Mouse (Mus musculus) heart, postnatal 0 days (tissue): Measurements from ENCODE around the gene Btnl6. TPM values are rescaled to one million over a fixed set of nuclear protein-coding genes. Genes with fewer than 3 reads are reported as not detected.
"Not testable (repeated sequence)": the region's sequence is repeated elsewhere in the genome, so short reads cannot be mapped to it uniquely, and the experiment has no call there.

ENCODE experiments used
- ATAC-seq: fragments of 200-750 bp; cut with Nextera tagmentation; 2 replicates; pipeline ENCODE4 v1.8.0; 2017; ENCODE audit warnings: low read depth, moderate number of reproducible peaks, moderate library complexity; ENCODE audit not compliant: insufficient read depth
- DNase-seq: peaks from one replicate; pipeline ENCODE4 v3.0.0-alpha.2; 2016; ENCODE audit warnings: low spot score
- H3K27ac ChIP-seq: fragments of 300-500 bp; sonication (generic); 2 replicates; pipeline ENCODE4 v1.5.1; 2014; ENCODE audit warnings: low read depth, mild to moderate bottlenecking
- H3K27me3 ChIP-seq: fragments of 300-500 bp; sonication (generic); 2 replicates; pipeline ENCODE4 v1.6.1; 2014; ENCODE audit warnings: low read length, mixed read lengths; ENCODE audit not compliant: control insufficient read depth, insufficient read depth
- H3K36me3 ChIP-seq: fragments of 300-500 bp; sonication (generic); replicated peaks from 2 replicates; pipeline ENCODE4 v1.6.1; 2014; ENCODE audit warnings: low read length, mixed read lengths; ENCODE audit not compliant: control insufficient read depth, insufficient read depth
- H3K4me1 ChIP-seq: fragments of 300-500 bp; sonication (generic); 2 replicates; pipeline ENCODE4 v1.6.1; 2014; ENCODE audit warnings: antibody characterized with exemption; ENCODE audit not compliant: control insufficient read depth, insufficient read depth
- H3K4me2 ChIP-seq: fragments of 300-500 bp; sonication (generic); 2 replicates; pipeline ENCODE4 v1.6.1; 2014; ENCODE audit warnings: low read depth, mild to moderate bottlenecking, low read length, moderate library complexity
- H3K4me3 ChIP-seq: fragments of 300-500 bp; sonication (generic); 2 replicates; pipeline ENCODE4 v1.5.1; 2014; ENCODE audit warnings: low read depth, low read length
- H3K9ac ChIP-seq: fragments of 300-500 bp; sonication (generic); replicated peaks from 2 replicates; pipeline ENCODE4 v1.6.1; 2014; ENCODE audit warnings: low read depth, low read length, mixed read lengths
- H3K9me3 ChIP-seq: fragments of 300-500 bp; sonication (generic); replicated peaks from 2 replicates; pipeline ENCODE4 v1.6.1; 2016; ENCODE audit warnings: low read length; ENCODE audit not compliant: control insufficient read depth
- CTCF ChIP-seq: IDR thresholded peaks from 2 replicates; pipeline ENCODE4 v1.5.1; 2016; ENCODE audit warnings: antibody characterized with exemption, control low read depth, low read depth
- EP300 ChIP-seq: IDR thresholded peaks from 2 replicates; pipeline ENCODE4 v1.6.1; 2016; ENCODE audit warnings: antibody characterized with exemption, low read depth
- WGBS: fragments of 180-500 bp; shearing (Covaris S2); extraction: QIAGEN DNeasy Blood & Tissue Kit; methylation state at CpG from one replicate; pipeline ENCODE4 v1.1.7; 2014; 5-methylcytosine and 5-hydroxymethylcytosine counted together
- polyA plus RNA-seq: library from polyadenylated mRNA; unstranded; fragments of >200 nt; fragmentation: Nextera tagmentation; extraction: Ambion mirVana; gene quantifications from 2 replicates; pipeline ENCODE4 v1.2.1, GENCODE M21; 2015
- total RNA-seq: library from RNA; depleted of rRNA; stranded (reverse); fragments of >200 nt; gene quantifications from 2 replicates; pipeline ENCODE4 v1.2.3, GENCODE M21; 2014; ENCODE audit warnings: low replicate concordance

The Btnl6 gene
- total and polyA plus RNA-seq, 2 experiments from 2014 or later: not detected

DNA sequence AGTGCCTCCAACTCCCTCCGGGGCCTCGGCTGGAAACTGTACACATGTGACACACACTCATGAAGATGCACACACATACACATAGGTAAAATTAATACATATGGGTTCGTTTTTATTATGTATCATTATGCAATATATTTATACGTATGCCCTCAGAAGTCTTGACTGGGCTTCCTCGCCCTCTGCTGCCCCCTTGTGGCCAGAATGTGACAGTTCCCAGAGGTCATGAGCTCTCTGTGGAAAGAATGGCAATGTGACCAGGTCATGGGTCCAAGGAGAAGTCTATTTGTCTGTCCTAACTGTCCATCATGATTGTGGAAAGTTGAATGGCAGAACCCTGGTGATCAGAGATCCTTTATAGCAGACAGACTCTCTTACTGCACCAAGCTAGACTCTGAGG lies 38.3 kb upstream of the Btnl6 start:
- DNase-seq (peak; percentile 54), ATAC-seq (no peak)
- WGBS: 17% methylated on average over 5 of the region's 5 CpGs
- no peak overlapping the region for H3K9ac ChIP-seq
- H3K9me3 ChIP-seq: no peaks in the 10 kb centered on the region
- no peak overlapping the region for H3K4me2 ChIP-seq
- H3K36me3 ChIP-seq: no peaks in the 10 kb centered on the region
- no peak overlapping the region for H3K4me3 ChIP-seq
- H3K27me3 ChIP-seq: no peaks in the 10 kb centered on the region
- H3K4me1 ChIP-seq: no peaks in the 10 kb centered on the region
- TF ChIP-seq CTCF: peak; percentile 96
- no peak for TF ChIP-seq EP300
- H3K27ac ChIP-seq: no peak overlapping the region

DNA sequence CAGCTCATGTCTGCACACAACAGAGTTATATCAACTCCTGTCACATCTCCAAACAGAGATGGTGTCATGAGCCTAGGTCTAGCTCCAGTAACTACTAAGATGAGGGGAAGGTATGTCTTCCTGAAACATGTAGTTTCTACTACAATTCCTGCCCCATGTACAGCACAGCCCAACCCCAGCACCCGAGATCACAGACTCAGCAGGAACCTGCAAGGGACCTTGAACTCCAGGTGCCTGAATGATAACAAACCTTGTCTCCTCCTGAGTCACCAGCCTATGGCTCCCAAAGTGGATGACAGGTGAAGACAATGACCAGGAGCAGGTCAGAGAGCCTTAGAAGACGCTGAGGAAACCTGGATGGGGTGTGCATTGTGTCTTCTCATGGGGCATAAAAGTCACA lies 32.7 kb upstream of the Btnl6 start:
- Histone ChIP-seq H3K4me3 (no peak overlapping the region), H3K27ac (no peak overlapping the region), H3K9ac (no peak overlapping the region), H3K9me3 (no peaks in the 10 kb centered on the region), H3K36me3 (no peaks in the 10 kb centered on the region), H3K4me2 (no peak overlapping the region), H3K4me1 (no peaks in the 10 kb centered on the region), H3K27me3 (no peaks in the 10 kb centered on the region)
- ATAC-seq (no peak), DNase-seq (no peak)
- 49% methylated on average over 2 of the region's 2 CpGs for WGBS
- no peak for TF ChIP-seq EP300
- TF ChIP-seq CTCF: no peak

DNA sequence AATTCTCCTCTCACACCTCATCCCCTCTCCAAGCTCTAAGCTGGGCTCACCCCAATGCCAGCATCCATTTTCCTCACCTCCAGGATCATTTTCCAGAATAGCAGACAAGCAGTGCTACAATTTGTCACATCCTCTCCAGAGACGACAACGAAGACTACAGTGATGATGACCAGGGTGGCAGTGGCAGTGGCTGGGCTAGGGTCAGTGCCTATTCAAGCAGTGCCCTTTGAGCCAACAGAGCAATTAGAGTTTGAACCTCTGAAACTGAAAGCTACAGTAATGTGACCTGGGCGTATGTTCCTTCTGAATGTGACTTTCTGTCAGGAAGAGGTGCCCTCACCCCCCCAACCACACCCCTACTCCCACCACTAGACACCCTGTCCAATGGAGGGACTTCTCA lies 32.0 kb upstream of the Btnl6 start:
- no peak for DNase-seq
- WGBS: 81% methylated on average over 3 of the region's 3 CpGs
- Histone ChIP-seq H3K36me3 (no peaks in the 10 kb centered on the region), H3K4me2 (no peak overlapping the region), H3K4me3 (no peak overlapping the region), H3K27ac (no peak overlapping the region), H3K9me3 (no peaks in the 10 kb centered on the region), H3K27me3 (no peaks in the 10 kb centered on the region), H3K4me1 (no peaks in the 10 kb centered on the region), H3K9ac (no peak overlapping the region)
- TF ChIP-seq EP300: no peak
- no peak for TF ChIP-seq CTCF
- ATAC-seq: no peak

DNA sequence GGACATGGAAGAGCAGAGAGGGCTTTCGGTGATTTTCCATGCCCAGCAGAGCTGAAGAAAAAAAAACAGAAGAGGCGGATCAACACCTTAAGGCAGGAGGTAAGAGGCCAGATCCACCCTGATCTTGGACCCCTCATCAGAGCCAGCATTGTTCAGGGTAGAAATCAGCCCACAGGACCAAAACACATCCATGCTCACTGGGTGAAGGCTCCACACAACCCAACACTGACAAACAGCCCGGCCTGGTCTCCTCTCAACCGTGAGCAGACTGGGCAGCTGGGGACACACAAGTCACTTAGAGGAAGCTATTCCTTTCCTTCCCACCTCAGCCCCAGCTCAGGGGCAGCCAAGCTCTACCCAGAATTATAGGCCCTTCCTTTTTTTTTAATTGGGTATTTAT lies 30.4 kb upstream of the Btnl6 start:
- DNase-seq: no peak
- Histone ChIP-seq H3K9me3 (no peaks in the 10 kb centered on the region), H3K4me2 (no peak overlapping the region), H3K9ac (no peak overlapping the region), H3K4me1 (no peaks in the 10 kb centered on the region), H3K4me3 (no peak overlapping the region), H3K27me3 (no peaks in the 10 kb centered on the region), H3K27ac (no peak overlapping the region), H3K36me3 (no peaks in the 10 kb centered on the region)
- TF ChIP-seq CTCF: no peak
- no peak for TF ChIP-seq EP300
- WGBS: 69% methylated on average over 4 of the region's 4 CpGs
- ATAC-seq: no peak

DNA sequence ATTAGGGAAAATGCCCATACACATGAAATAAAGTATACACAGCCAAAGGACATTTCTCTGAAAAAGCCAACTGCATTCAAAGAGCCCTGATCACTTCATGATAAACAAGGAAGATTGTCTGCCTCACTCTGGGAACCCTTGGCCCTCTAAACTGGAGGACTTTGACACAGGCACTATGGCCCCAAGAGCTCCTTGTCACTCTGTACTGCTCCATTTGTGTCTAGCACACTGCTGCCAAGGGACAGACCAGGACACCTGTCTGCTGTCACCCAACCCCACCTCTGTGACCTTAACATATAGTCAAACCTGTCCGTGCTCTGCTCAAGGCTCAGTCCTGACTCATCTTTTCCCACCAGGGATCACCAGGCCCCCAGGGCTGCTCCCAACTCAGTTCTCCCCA lies 29.6 kb upstream of the Btnl6 start:
- Histone ChIP-seq H3K27ac (no peak overlapping the region), H3K36me3 (no peaks in the 10 kb centered on the region), H3K9ac (no peak overlapping the region), H3K27me3 (no peaks in the 10 kb centered on the region), H3K9me3 (no peaks in the 10 kb centered on the region), H3K4me2 (no peak overlapping the region), H3K4me1 (no peaks in the 10 kb centered on the region), H3K4me3 (no peak overlapping the region)
- TF ChIP-seq CTCF (no peak), EP300 (no peak)
- DNase-seq: no peak
- ATAC-seq: no peak
- WGBS: 81% methylated on average over 1 of the region's 1 CpGs

DNA sequence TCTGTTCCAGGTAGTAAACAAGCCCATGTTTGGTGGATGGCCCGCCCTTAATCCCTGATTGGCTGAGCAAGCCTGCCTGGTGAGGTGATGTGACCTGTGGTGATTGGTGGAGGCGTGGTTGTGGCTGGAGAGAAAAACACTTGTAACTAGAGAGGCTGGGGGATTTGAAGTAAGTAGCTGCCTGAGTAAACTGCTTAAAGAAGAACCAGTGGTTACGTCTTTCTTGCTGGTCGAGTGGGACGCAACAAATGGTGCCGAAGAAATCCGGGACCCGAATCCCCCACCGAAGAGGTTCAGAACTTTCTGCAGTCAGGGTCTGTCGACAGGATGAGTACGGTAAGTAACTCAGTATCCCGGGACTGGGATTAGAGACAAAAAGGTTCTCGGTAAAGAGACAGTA lies 26.4 kb upstream of the Btnl6 start:
- not testable (repeated sequence) for H3K27ac ChIP-seq, H3K36me3 ChIP-seq, H3K27me3 ChIP-seq, H3K4me3 ChIP-seq, H3K9ac ChIP-seq, H3K9me3 ChIP-seq, DNase-seq, H3K4me2 ChIP-seq, ATAC-seq, H3K4me1 ChIP-seq
- WGBS: 88% methylated on average over 12 of the region's 13 CpGs
